Mouse (Mus musculus) colon, adult 2 months (tissue): ENCODE results near the gene Kcnj11. TPM values are rescaled to one million over a fixed set of nuclear protein-coding genes. Genes with fewer than 3 reads are reported as not detected.

Experiments used
- polyA plus RNA-seq: library from polyadenylated mRNA; depleted of rRNA; stranded (reverse); fragments of >200 nt; gene quantifications from 2 replicates; pipeline ENCODE4 v1.2.3, GENCODE M21; 2012; rRNA removed

Kcnj11 gene
- polyA plus RNA-seq: 1.3 and 1.7 TPM in 2 replicates

DNA sequence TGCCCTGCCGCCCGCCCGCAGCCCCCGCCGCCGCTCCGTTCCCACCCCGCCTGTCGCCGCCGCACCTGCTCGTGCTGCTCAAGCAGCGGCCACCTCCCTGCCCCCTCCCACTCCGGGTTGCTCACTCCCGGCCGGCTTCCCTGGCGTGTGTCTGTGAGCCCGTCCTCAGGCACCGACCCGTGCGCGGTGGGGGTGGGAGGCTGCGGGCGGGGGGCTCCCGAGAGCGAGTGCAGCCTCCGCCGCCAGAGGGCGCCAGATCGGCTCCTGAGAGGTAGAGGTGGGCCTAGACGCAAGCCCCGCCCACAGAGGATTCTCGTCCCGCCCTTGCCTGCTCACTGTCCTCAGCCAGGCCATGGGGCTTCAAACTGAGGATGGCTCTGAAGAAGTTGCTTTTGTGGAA is at the start of gene Kcnj11:
TSS of gene Kcnj11 (minus strand) at position 202 of the 400 bp plus-strand sequence.

Other genes starting within 250 kb of the Kcnj11 start
- 211 and 311 TPM in 2 replicates for gene Kdelr1, start 228.0 kb downstream of the Kcnj11 start, polyA plus RNA-seq
- 5.3 and 8.1 TPM in 2 replicates for gene Grin2d, start 222.4 kb downstream of the Kcnj11 start, polyA plus RNA-seq
- 0.30 and 0.32 TPM in 2 replicates for gene Syngr4, start 204.1 kb downstream of the Kcnj11 start, polyA plus RNA-seq
- 53.2 and 56.2 TPM in 2 replicates for gene Tmem143, start 203.8 kb downstream of the Kcnj11 start, polyA plus RNA-seq
- 123 and 152 TPM in 2 replicates for gene Emp3, start 179.4 kb downstream of the Kcnj11 start, polyA plus RNA-seq
- gene Ccdc114, start 176.7 kb downstream of the Kcnj11 start, polyA plus RNA-seq: 5.0 and 8.4 TPM in 2 replicates
- 6.2 and 11.0 TPM in 2 replicates for gene Abcc6, start 70.5 kb downstream of the Kcnj11 start, polyA plus RNA-seq
- gene Nomo1, start 67.1 kb downstream of the Kcnj11 start, polyA plus RNA-seq: 30.6 and 33.7 TPM in 2 replicates
- gene Abcc8, start 79.3 kb upstream of the Kcnj11 start, polyA plus RNA-seq: 4.3 and 4.5 TPM in 2 replicates
- 70.7 and 85.0 TPM in 2 replicates for gene Ush1c, start 137.7 kb upstream of the Kcnj11 start, polyA plus RNA-seq
- gene Otog, start 140.2 kb upstream of the Kcnj11 start, polyA plus RNA-seq: 0.08 TPM in 1 of 2 replicates, not detected in the other